Mouse (Mus musculus) limb, embryonic 12.5 days (tissue): Measurements from ENCODE around the gene Rpl18. TPM values are rescaled to one million over a fixed set of nuclear protein-coding genes. Genes with fewer than 3 reads are reported as not detected.

Source experiments
- ATAC-seq: fragments of 200-750 bp; cut with Nextera tagmentation; 2 replicates; pipeline ENCODE4 v1.8.0; 2017; ENCODE audit warnings: low read depth, moderate TSS enrichment; ENCODE audit not compliant: insufficient number of reproducible peaks, insufficient read depth, low FRiP score, low TSS enrichment
- H3K27ac ChIP-seq: fragments of 300-500 bp; sonication (generic); 2 replicates; pipeline ENCODE4 v1.5.1; 2016; ENCODE audit warnings: mild to moderate bottlenecking, moderate library complexity
- H3K27me3 ChIP-seq: fragments of 300-500 bp; sonication (generic); 2 replicates; pipeline ENCODE4 v1.6.1; 2016; ENCODE audit warnings: mild to moderate bottlenecking, moderate library complexity
- H3K36me3 ChIP-seq: fragments of 300-500 bp; sonication (generic); 2 replicates; pipeline ENCODE4 v1.6.1; 2016; ENCODE audit warnings: mild to moderate bottlenecking, moderate library complexity
- H3K4me1 ChIP-seq: fragments of 300-500 bp; sonication (generic); replicated peaks from 2 replicates; pipeline ENCODE4 v1.6.1; 2016
- H3K4me2 ChIP-seq: fragments of 300-500 bp; sonication (generic); 2 replicates; pipeline ENCODE4 v1.6.1; 2016; ENCODE audit warnings: mild to moderate bottlenecking, moderate library complexity
- H3K4me3 ChIP-seq: fragments of 300-500 bp; sonication (generic); replicated peaks from 2 replicates; pipeline ENCODE4 v1.5.1; 2016; ENCODE audit warnings: mild to moderate bottlenecking
- H3K9ac ChIP-seq: fragments of 300-500 bp; sonication (generic); replicated peaks from 2 replicates; pipeline ENCODE4 v1.6.1; 2016; ENCODE audit warnings: mild to moderate bottlenecking, moderate library complexity
- H3K9me3 ChIP-seq: fragments of 300-500 bp; sonication (generic); 2 replicates; pipeline ENCODE4 v1.6.1; 2016; ENCODE audit warnings: mild to moderate bottlenecking, moderate library complexity
- WGBS: fragments of 180-500 bp; shearing (Covaris S2); methylation state at CpG from one replicate; pipeline ENCODE4 v1.1.7; 2016; 5-methylcytosine and 5-hydroxymethylcytosine counted together
- polyA plus RNA-seq: library from polyadenylated mRNA; unstranded; fragments of >200 nt; fragmentation: Nextera tagmentation; extraction: Ambion mirVana; gene quantifications from 2 replicates; pipeline ENCODE4 v1.2.1, GENCODE M21; 2016

Gene Rpl18
- polyA plus RNA-seq, 1 experiment from 2014 or later, result 1,038 TPM

- no peak for ATAC-seq
- whole genome bisulfite sequencing, result 63% methylated on average over 5 of the region's 5 CpGs
- Histone ChIP-seq H3K4me2 (no peak overlapping the region), H3K4me1 (peaks cover 7% of the 10 kb centered on the region), H3K36me3 (no peaks in the 10 kb centered on the region), H3K27ac (no peak overlapping the region), H3K9ac (no peak overlapping the region), H3K4me3 (no peak overlapping the region), H3K9me3 (no peaks in the 10 kb centered on the region), H3K27me3 (peaks cover 41% of the 10 kb centered on the region)
These were observed 44.9 kb downstream of the Rpl18 start for GRCm38 (mm10) chr7:45760151-45760550.

- no peak for ATAC-seq
- Histone ChIP-seq H3K9me3 (peaks cover 5% of the 10 kb centered on the region; the same call in 1 of the 2 replicates), H3K4me3 (no peak overlapping the region), H3K9ac (no peak overlapping the region), H3K4me2 (no peak overlapping the region), H3K4me1 (no peaks in the 10 kb centered on the region), H3K36me3 (no peaks in the 10 kb centered on the region), H3K27me3 (peaks cover under 1% of the 10 kb centered on the region; the same call in 1 of the 2 replicates), H3K27ac (no peak overlapping the region)
- WGBS, result 48% methylated on average over 8 of the region's 8 CpGs
These were observed 50.7 kb downstream of the Rpl18 start for GRCm38 (mm10) chr7:45765995-45766394.

GRCm38 (mm10) chr7:45766764-45767163 is 51.5 kb downstream of the Rpl18 start:
- Histone ChIP-seq H3K9ac (no peak overlapping the region), H3K27ac (no peak overlapping the region), H3K27me3 (no peaks in the 10 kb centered on the region), H3K4me2 (no peak overlapping the region), H3K36me3 (no peaks in the 10 kb centered on the region), H3K4me1 (no peaks in the 10 kb centered on the region), H3K9me3 (peaks cover 5% of the 10 kb centered on the region; the same call in 1 of the 2 replicates), H3K4me3 (no peak overlapping the region)
- no peak for ATAC-seq
- WGBS, result 64% methylated on average over 7 of the region's 8 CpGs

GRCm38 (mm10) chr7:45767500-45767899 is 52.2 kb downstream of the Rpl18 start:
- Histone ChIP-seq H3K4me3 (no peak overlapping the region), H3K9me3 (peaks cover 5% of the 10 kb centered on the region; the same call in 1 of the 2 replicates), H3K4me1 (no peaks in the 10 kb centered on the region), H3K27me3 (no peaks in the 10 kb centered on the region), H3K9ac (no peak overlapping the region), H3K27ac (no peak overlapping the region), H3K36me3 (no peaks in the 10 kb centered on the region), H3K4me2 (no peak overlapping the region)
- no peak for ATAC-seq
- WGBS, result 88% methylated on average over 6 of the region's 6 CpGs

Other genes with a start within 250 kb of the Rpl18 start
- gene Bax, start 248.6 kb upstream of the Rpl18 start, polyA plus RNA-seq, result 224 and 230 TPM in 2 replicates
- gene Tulp2, start 233.6 kb upstream of the Rpl18 start, polyA plus RNA-seq, result 1.4 TPM in 2 replicates
- gene Gm45808, start 228.6 kb upstream of the Rpl18 start, polyA plus RNA-seq, result not detected in 2 replicates
- 3.2 and 3.3 TPM in 2 replicates for gene Dhdh, start 226.7 kb upstream of the Rpl18 start, polyA plus RNA-seq
- 149 and 160 TPM in 2 replicates for gene Nucb1, start 205.1 kb upstream of the Rpl18 start, polyA plus RNA-seq
- gene Ppp1r15a, start 189.2 kb upstream of the Rpl18 start, polyA plus RNA-seq, result 26.0 and 27.1 TPM in 2 replicates
- 1.4 TPM in 2 replicates for gene Plekha4, start 189.1 kb upstream of the Rpl18 start, polyA plus RNA-seq
- 0.55 and 1.1 TPM in 2 replicates for gene Hsd17b14, start 160.6 kb upstream of the Rpl18 start, polyA plus RNA-seq
- gene Bcat2, start 145.3 kb upstream of the Rpl18 start, polyA plus RNA-seq, result 50.4 and 56.5 TPM in 2 replicates
- not detected in 2 replicates for gene Fgf21, start 100.0 kb upstream of the Rpl18 start, polyA plus RNA-seq
- not detected in 2 replicates for gene Fut1, start 98.2 kb upstream of the Rpl18 start, polyA plus RNA-seq
- gene Izumo1, start 93.6 kb upstream of the Rpl18 start, polyA plus RNA-seq, result 0.13 and 0.17 TPM in 2 replicates
- gene Rasip1, start 88.0 kb upstream of the Rpl18 start, polyA plus RNA-seq, result 11.7 and 13.4 TPM in 2 replicates
- 5.7 and 5.9 TPM in 2 replicates for gene Mamstr, start 75.5 kb upstream of the Rpl18 start, polyA plus RNA-seq
- gene Fut2, start 49.1 kb upstream of the Rpl18 start, polyA plus RNA-seq, result 0.15 TPM in 2 replicates
- gene Ntn5, start 31.4 kb upstream of the Rpl18 start, polyA plus RNA-seq, result 0.13 and 0.23 TPM in 2 replicates
- gene Sec1, start 21.1 kb upstream of the Rpl18 start, polyA plus RNA-seq, result 0.40 and 0.74 TPM in 2 replicates
- gene Car11, start 15.6 kb upstream of the Rpl18 start, polyA plus RNA-seq, result 8.8 and 12.6 TPM in 2 replicates
- gene Dbp, start 10.4 kb upstream of the Rpl18 start, polyA plus RNA-seq, result 6.4 and 8.5 TPM in 2 replicates
- gene Sphk2, start 2.5 kb downstream of the Rpl18 start, polyA plus RNA-seq, result 32.5 TPM in 2 replicates
- gene Fam83e, start 5.8 kb downstream of the Rpl18 start, polyA plus RNA-seq, result 1.0 and 1.3 TPM in 2 replicates
- gene Spaca4, start 10.4 kb downstream of the Rpl18 start, polyA plus RNA-seq, result not detected in 2 replicates
- 3.4 and 4.9 TPM in 2 replicates for gene Lmtk3, start 68.3 kb downstream of the Rpl18 start, polyA plus RNA-seq
- gene Sult2b1, start 69.2 kb downstream of the Rpl18 start, polyA plus RNA-seq, result 1.6 and 1.9 TPM in 2 replicates
- gene Cyth2, start 99.1 kb downstream of the Rpl18 start, polyA plus RNA-seq, result 171 and 175 TPM in 2 replicates
- gene Kcnj14, start 109.3 kb downstream of the Rpl18 start, polyA plus RNA-seq, result 1.6 and 2.2 TPM in 2 replicates
- 75.4 and 78.0 TPM in 2 replicates for gene Grwd1, start 115.5 kb downstream of the Rpl18 start, polyA plus RNA-seq
- 50.0 and 65.6 TPM in 2 replicates for gene Kdelr1, start 157.3 kb downstream of the Rpl18 start, polyA plus RNA-seq
- gene Grin2d, start 162.9 kb downstream of the Rpl18 start, polyA plus RNA-seq, result 0.35 and 0.37 TPM in 2 replicates
- 0.41 and 0.65 TPM in 2 replicates for gene Syngr4, start 181.3 kb downstream of the Rpl18 start, polyA plus RNA-seq
- 5.0 and 6.0 TPM in 2 replicates for gene Tmem143, start 181.5 kb downstream of the Rpl18 start, polyA plus RNA-seq
- 58.4 and 59.0 TPM in 2 replicates for gene Emp3, start 205.9 kb downstream of the Rpl18 start, polyA plus RNA-seq
- gene Ccdc114, start 208.6 kb downstream of the Rpl18 start, polyA plus RNA-seq, result 4.3 and 5.2 TPM in 2 replicates